Mouse (Mus musculus): Measurements from ENCODE around the gene Gpr89. TPM values are rescaled to one million over a fixed set of nuclear protein-coding genes. Genes with fewer than 3 reads are reported as not detected.

Gene Gpr89
- 10 to 100 TPM; 44.6 to 48.8 TPM for total RNA-seq (2021)

- DNase-seq (ENCODE audit: low spot score in 2 of 2) = peak; percentile 95
- intact Hi-C loops (cut with DNase I) = no loop called here
Observed at GRCm38 (mm10) chr3:96904851-96905541, at the start of gene Gpr89. Gpr89 (minus strand) TSS chr3:96905346.

- intact Hi-C loops (cut with DNase I) = no loop called here
- DNase-seq (ENCODE audit: low spot score in 2 of 2) = no peak
Observed at GRCm38 (mm10) chr3:96953489-96954233, 48.5 kb upstream of the Gpr89 start.

GRCm38 (mm10) chr3:96942706-96943105 lies 37.6 kb upstream of the Gpr89 start:
- no peak for DNase-seq (ENCODE audit: low spot score in 2 of 2)
- intact Hi-C loops (cut with DNase I) = no loop called here

- intact Hi-C loops (cut with DNase I) = loop anchor here (5.0 kb wide), 1 partner anchor 1469 kb away; no protein-coding TSS in a partner anchor
- DNase-seq (ENCODE audit: low spot score in 2 of 2) = peak; percentile 77 to 84
Observed at GRCm38 (mm10) chr3:96938738-96939137, 33.6 kb upstream of the Gpr89 start.

GRCm38 (mm10) chr3:96937606-96938005 lies 32.5 kb upstream of the Gpr89 start:
- intact Hi-C loops (cut with DNase I) = loop anchor here (2.0 to 5.0 kb wide), 4 partner anchors 139 to 1470 kb away; no protein-coding TSS in a partner anchor
- no peak for DNase-seq (ENCODE audit: low spot score in 2 of 2)

- DNase-seq (ENCODE audit: low spot score in 2 of 2) = no peak
- intact Hi-C loops (cut with DNase I) = loop anchor here (1.0 to 5.0 kb wide), 5 partner anchors 141 to 1471 kb away; no protein-coding TSS in a partner anchor
Observed at GRCm38 (mm10) chr3:96936241-96936640, 31.1 kb upstream of the Gpr89 start.

- intact Hi-C loops (cut with DNase I) = no loop called here
- DNase-seq (ENCODE audit: low spot score in 2 of 2) = no peak
Observed at GRCm38 (mm10) chr3:96931261-96931681, 26.1 kb upstream of the Gpr89 start.

GRCm38 (mm10) chr3:96925920-96926319 lies 20.8 kb upstream of the Gpr89 start, which contains the start of gene Gja8:
Gja8 (minus strand) TSS chr3:96926020.
- intact Hi-C loops (cut with DNase I) = no loop called here
- no peak for DNase-seq (ENCODE audit: low spot score in 2 of 2)

- DNase-seq (ENCODE audit: low spot score in 2 of 2) = no peak
- intact Hi-C loops (cut with DNase I) = no loop called here
Observed at GRCm38 (mm10) chr3:96924631-96925030, 19.5 kb upstream of the Gpr89 start.

- intact Hi-C loops (cut with DNase I) = no loop called here
- DNase-seq (ENCODE audit: low spot score in 2 of 2) = no peak
Observed at GRCm38 (mm10) chr3:96920991-96921390, 15.8 kb upstream of the Gpr89 start.

GRCm38 (mm10) chr3:96905592-96905991 lies 446 bp upstream of the Gpr89 start:
- intact Hi-C loops (cut with DNase I) = no loop called here
- no peak for DNase-seq (ENCODE audit: low spot score in 2 of 2)

GRCm38 (mm10) chr3:96904393-96904792 lies 753 bp downstream of the Gpr89 start, which contains the start of gene Gja5:
Gja5 (plus strand) TSS chr3:96904693.
- intact Hi-C loops (cut with DNase I) = no loop called here
- no peak for DNase-seq (ENCODE audit: low spot score in 2 of 2)

GRCm38 (mm10) chr3:96902336-96902999 lies 2.7 kb downstream of the Gpr89 start:
- DNase-seq (ENCODE audit: low spot score in 2 of 2) = no peak
- intact Hi-C loops (cut with DNase I) = no loop called here

GRCm38 (mm10) chr3:96883690-96884089 lies 21.5 kb downstream of the Gpr89 start:
- DNase-seq (ENCODE audit: low spot score in 2 of 2) = no peak
- intact Hi-C loops (cut with DNase I) = no loop called here

GRCm38 (mm10) chr3:96882061-96882849 lies 22.9 kb downstream of the Gpr89 start:
- no peak for DNase-seq (ENCODE audit: low spot score in 2 of 2)
- intact Hi-C loops (cut with DNase I) = no loop called here

- DNase-seq (ENCODE audit: low spot score in 2 of 2) = peak in 1 of 2 experiments; percentile 16
- intact Hi-C loops (cut with DNase I) = no loop called here
Observed at GRCm38 (mm10) chr3:96881557-96881956, 23.6 kb downstream of the Gpr89 start.

GRCm38 (mm10) chr3:96880385-96880784 lies 24.8 kb downstream of the Gpr89 start:
- intact Hi-C loops (cut with DNase I) = no loop called here
- no peak for DNase-seq (ENCODE audit: low spot score in 2 of 2)

- DNase-seq (ENCODE audit: low spot score in 2 of 2) = no peak
- intact Hi-C loops (cut with DNase I) = no loop called here
Observed at GRCm38 (mm10) chr3:96879536-96879935, 25.6 kb downstream of the Gpr89 start.

GRCm38 (mm10) chr3:96874808-96875571 lies 30.2 kb downstream of the Gpr89 start:
- intact Hi-C loops (cut with DNase I) = no loop called here
- DNase-seq (ENCODE audit: low spot score in 2 of 2) = no peak

Data from left cerebral cortex, postnatal 36 days (tissue).